Mouse (Mus musculus) layer of hippocampus, postnatal 25 days (tissue): ENCODE results near the gene Trp53bp1. TPM values are rescaled to one million over a fixed set of nuclear protein-coding genes. Genes with fewer than 3 reads are reported as not detected.
A peak's percentile ranks its signal among the peaks of the same experiment; 100 is the strongest.

Experiments
- DNase-seq, 2 experiments: peaks; one replicate each; pipeline ENCODE4 v3.0.0; 2022; ENCODE audit warnings: mixed read lengths in 2 of 2, low spot score in 1 of 2; ENCODE audit errors: extremely low spot score in 1 of 2
- total RNA-seq, 2 experiments: library from RNA; stranded (reverse); gene quantifications; 2 replicates each; pipeline ENCODE4 v1.2.3; 2021

Gene Trp53bp1
- total RNA-seq: 100 to 1,000 TPM; 130 to 154 TPM

- DNase-seq: peak; percentile 90 to 91
These were observed at the start of gene Trp53bp1 for GRCm38 (mm10) chr2:121271236-121271927. Gene Trp53bp1 (minus strand): TSS chr2:121271407.

DNA sequence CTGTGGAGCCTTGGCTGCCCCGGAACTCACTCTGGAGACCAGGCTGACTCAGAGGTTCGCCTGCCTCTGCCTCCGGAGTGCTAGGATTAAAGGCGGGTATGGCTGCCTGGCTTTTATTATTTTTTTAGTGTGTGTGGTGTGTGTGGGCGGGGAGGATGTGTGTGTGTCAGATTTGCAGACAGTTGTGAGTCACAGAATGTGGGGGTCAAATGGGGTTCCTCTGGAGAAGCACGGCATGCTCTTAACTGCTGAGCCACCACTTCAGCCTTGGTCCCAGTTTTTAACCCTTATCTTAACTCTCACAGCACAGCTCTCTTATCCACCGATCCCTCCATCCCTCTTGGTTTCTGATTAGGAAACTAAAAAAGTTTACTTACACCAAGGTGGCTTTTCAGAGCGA, 45.1 kb upstream of the Trp53bp1 start:
- no peak for DNase-seq

DNA sequence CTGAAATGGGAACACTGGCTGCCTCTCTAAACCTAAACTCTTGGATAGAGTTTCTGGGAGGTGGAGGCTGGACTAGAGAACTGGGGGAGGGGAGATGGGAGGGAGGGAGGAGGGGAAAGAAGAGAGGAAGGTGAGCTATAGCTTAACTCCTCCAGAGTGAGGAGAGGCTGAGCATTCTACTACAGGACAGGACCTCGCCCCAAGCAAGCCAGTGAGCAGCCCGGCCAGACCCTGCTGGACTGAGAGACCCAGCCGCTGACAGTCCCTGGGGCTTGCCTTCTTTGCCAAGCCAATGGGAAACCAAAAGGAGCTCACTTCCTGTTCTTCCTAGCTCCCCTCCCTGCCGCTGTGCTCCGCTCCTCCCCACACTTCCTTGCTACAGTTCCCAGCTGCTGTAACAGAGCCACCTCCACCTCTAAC, 37.8 kb upstream of the Trp53bp1 start:
- peak in 1 of 2 experiments; percentile 19 for DNase-seq

- no peak for DNase-seq
These were observed 28.8 kb upstream of the Trp53bp1 start for GRCm38 (mm10) chr2:121300036-121300435.

- no peak for DNase-seq
These were observed 28.3 kb upstream of the Trp53bp1 start for GRCm38 (mm10) chr2:121299471-121299870.

GRCm38 (mm10) chr2:121298131-121298530, 26.9 kb upstream of the Trp53bp1 start:
- DNase-seq: no peak

GRCm38 (mm10) chr2:121297701-121298100, 26.5 kb upstream of the Trp53bp1 start:
- peak in 1 of 2 experiments; percentile 17 for DNase-seq

GRCm38 (mm10) chr2:121296754-121297231, 25.6 kb upstream of the Trp53bp1 start:
- DNase-seq: peak; percentile 10 to 18

DNA sequence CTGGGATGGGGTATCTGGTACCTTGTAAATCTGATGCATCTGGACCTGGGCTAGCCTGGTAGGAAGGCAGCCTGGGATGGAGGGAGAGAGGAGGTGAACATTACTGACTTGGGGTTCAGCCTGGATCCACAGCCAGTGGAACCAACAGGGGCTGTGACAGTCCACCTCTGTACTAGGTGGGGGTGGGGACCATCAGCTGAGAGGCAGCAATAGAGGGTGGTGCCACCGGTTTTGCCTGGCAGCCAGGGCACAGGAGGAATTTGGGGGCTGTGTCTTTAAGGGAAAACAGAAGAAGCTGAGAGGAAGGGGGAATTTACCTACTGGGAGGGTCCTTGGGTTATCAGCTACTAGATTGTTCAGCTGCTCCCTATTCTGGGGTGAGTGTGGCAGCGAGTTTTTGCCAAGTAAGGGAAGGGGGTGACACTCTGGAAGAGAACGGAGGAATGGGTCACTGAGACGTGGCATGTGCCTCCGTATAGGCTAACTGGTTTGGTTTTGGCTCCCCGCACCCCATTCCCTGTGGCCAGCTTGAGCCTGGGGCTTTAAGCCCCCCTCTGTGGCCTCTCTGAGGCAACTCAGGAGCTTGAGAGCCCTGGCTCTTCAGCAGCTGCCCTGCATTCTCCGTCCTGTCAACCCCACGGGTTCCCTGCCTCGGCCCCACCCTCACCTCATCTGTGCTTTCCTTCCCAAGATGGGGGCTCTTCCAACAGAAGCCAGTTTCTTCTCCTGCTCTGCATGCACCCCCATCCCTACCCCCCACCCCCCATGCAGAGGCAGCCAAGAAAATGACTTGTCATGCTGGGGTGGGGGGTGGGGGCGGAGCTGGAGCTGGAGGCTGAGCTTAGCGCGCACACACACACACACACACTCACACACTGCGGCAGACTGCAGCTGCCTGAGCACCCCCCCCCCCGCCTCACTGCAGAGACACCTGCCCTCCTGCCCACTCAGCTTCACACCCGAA, 24.7 kb upstream of the Trp53bp1 start:
- peak; percentile 51 to 53 for DNase-seq

DNA sequence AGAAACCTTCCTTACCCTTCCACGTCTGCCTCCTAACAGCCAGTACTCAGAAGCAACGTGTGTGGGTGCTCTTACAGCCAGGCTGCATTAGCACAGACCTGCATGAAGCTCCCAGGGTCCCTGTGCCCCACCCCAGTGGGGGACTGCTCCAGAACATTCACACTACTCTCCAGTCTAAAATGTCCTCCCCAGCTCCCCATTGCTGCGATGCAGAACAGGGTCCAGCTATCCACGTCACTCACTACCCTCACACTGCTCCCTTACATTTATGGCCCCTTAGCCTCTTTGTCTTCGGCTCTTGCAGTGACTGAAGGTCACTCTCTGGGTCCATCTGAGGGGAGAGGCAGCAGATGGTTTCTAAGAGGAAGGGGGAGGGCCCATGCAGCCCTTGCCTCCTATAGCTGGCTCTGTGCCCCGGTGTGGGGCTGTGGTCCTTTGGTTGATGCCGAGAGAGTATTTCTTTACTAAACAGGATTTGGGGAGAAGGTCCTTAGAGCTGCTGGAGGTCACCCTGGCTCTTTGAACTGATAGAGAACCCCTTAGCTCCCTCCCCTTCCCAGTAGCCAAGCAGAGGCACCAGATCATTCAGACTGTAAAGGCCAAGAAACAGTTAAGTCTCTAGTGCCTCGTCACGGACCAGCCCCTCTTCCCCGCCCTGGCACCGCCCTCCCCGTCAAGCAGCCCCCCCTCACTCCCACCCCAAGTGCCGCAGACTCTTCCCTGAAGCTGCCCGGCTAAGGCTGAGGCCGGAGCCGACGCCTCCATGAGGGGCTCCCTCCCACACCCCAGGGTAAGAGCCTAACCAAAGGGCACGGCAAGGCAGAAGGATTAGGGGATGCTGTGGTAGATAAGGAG, 23.8 kb upstream of the Trp53bp1 start:
- DNase-seq: peak; percentile 71 to 74

DNA sequence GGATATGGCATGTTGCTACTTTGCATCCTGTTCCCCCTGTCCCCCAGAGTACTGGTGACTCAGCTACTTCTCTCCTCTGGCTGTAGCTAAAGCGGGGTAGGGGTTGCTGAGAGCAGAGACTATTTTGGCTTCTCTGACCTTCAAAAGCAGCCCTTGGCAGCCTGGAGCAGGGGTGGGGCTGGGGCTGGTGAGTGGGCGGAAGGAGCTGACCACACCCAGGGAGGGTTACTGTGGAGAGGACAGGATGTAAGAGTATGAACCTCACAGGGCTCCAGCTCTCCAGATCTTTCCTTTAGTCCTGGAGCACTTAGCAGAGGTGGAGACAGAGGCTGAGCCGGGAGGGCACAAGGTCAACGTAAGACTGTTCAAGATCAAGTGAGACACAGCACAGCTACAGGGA, 23.0 kb upstream of the Trp53bp1 start:
- no peak for DNase-seq

- no peak for DNase-seq
These were observed 21.3 kb upstream of the Trp53bp1 start for GRCm38 (mm10) chr2:121292316-121293013.

DNA sequence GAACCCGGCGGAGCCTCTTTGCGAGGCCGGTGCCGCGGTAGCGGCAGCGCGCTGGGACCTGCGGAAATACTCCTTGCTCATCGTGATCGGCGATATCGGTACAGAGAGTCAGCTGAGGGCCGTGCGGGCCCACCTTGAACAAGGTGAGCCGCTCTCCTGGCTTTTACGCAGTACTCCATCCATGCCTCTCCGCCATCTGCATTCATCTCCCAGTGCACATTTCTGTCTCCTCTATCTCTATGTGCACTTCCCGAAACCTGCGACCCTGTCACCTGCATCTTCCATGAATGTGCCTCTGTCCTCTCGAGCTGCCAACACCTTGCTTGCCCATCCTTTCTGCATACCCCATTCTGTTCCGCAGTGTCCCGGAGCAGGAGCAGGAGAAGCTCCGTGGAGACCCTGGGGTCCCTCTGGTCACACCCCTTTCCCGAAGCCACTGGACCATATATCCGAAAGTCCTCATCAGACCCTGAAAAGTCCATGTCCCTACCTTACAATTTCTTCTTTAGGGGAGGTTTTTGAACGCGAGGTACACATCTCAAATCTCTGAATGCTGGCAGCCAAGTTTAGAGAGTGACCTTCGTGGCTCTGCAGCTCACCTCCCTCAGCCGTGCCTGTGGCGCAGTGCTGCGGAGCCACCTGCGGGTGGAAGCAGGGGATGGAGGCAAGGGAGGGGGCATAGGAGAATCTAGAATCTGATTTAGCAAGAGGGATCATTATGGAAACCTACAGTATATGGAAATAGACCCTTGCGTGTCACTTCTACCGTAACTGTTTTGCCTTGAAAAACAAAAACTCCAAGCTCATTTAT, 18.7 kb upstream of the Trp53bp1 start:
- peak in 1 of 2 experiments; percentile 13 for DNase-seq

DNA sequence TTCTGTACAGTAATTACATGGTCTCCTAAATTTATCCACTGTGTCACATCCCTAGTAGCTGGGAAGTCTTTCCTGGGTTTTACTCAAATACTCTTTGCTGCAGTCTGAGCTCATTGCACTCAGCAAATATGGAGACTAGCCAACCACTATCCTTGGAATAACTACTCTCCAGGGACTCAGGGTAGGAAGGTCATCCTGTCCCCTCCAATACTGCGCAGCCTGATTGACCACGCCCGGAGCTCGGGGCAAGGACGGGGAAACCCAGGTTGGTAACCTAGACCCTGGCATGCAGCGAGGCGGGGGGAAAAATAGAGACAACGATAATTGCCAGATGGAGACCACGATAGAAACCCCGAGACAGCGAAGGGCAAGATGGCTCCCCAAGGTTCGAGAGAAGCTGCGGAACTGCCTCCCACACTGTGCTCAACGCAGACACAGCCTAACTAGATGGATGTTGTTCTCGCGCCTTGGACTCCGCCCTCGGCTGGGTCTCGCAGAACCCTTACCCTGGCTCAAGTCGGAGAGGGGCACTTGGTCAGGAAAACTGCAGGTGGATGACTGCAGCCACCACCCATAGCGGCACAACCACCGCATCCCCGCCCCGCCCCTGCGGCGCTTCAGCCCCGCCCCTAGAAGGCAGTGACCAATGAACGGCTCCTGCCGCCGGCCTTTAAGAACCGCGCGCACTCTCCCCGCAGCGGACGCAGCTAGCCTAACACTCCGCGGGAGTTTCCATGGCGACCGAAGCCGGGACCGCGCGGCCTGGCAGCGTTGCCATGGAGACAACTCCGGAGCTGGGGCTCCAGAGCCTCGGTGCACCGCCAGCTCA, 17.9 kb upstream of the Trp53bp1 start, which contains the start of gene Map1a:
Gene Map1a (plus strand): TSS at position 700 of the 829 bp plus-strand sequence.
- DNase-seq: peak; percentile 85 to 89

DNA sequence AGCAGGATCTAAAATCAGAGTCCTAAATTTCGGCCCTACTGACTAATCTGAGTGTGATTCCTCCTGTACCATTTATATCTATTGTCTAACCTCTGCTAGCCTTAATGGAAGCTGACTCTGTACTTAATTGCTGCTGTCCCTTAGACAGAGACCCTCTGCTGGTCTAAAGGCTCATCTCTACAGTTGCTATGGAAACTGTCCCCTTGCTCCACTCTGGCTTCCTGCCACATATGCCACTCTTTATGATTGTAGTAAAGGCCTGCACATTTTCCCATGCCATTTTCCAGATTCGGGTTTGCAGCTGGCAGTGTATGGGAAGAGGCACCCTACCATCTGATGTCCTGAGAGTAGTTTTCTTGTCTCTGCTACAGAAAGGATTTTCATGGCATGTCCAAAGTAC, 16.6 kb upstream of the Trp53bp1 start:
- DNase-seq: no peak

DNA sequence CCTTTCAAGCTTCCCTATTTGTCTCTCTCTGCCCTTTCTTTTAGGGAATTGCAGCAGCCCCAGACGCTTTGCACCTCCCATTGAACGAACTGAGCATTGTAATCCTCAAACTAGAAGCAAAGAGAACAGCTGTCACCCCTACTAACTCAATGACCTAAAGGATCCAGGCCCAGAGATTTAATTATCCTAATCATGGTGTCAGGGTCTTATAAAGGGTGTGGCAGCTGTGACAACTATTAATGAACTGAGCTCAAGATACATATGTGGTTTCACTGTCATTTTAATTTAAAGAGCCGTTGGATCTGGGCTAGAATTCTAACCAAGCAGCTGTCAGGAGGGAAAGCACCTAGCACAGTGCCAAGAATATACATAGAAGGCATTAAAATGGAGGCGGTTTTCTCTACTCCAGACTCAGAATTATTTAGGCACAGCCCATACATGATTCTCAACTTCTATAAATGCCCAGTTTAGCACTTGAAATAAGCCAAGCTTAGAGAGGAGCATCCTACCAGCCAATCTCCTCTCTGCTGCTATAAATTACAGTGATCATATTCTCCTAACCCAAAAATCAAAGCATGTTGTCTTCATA, 815 bp upstream of the Trp53bp1 start:
- no peak for DNase-seq

GRCm38 (mm10) chr2:121270521-121271235, 529 bp downstream of the Trp53bp1 start:
- DNase-seq: no peak
